Mouse (Mus musculus): ENCODE measurements around the gene Zfp593.
A peak's percentile ranks its signal among the peaks of the same experiment; 100 is the strongest.
"Not testable (repeated sequence)": the region's sequence is repeated elsewhere in the genome, so short reads cannot be mapped to it uniquely, and the experiment has no call there.

Gene Zfp593

GRCm38 (mm10) chr4:134245148-134245843 lies at the start of gene Zfp593:
TSS of gene Zfp593 (minus strand) at chr4:134245592.
- DNase-seq (ENCODE audit: low spot score), result peak; percentile 96

DNA sequence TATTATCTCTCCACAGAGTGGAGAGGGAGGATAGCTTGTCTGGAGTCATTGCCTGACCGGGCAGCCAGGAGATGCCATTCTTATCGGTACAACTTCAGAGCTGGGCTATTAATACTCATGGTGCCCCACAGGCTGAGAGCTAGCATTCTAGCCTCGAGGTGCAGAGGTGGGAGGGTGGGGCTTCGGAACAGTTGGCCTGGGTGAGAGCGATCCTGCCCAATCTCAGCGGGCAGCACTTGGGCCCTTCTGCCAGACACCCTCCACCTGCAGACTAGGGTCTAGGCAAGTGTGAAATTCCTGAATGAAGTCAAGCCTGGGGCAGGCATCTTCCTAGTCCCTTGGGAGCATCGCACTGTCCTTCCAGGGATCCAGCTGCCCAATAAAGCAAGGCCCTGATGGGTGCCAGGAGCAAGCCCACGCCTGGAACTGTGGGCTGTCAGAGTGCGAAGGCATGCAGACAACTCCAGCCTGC lies 48.3 kb upstream of the Zfp593 start:
- no peak for DNase-seq (ENCODE audit: low spot score)

GRCm38 (mm10) chr4:134293061-134293691 lies 47.8 kb upstream of the Zfp593 start:
- no peak for DNase-seq (ENCODE audit: low spot score)

GRCm38 (mm10) chr4:134292067-134292466 lies 46.7 kb upstream of the Zfp593 start:
- peak; percentile 72 for DNase-seq (ENCODE audit: low spot score)

- DNase-seq (ENCODE audit: low spot score), result no peak
Observed at GRCm38 (mm10) chr4:134288397-134289256, 43.2 kb upstream of the Zfp593 start.

GRCm38 (mm10) chr4:134287575-134288025 lies 42.2 kb upstream of the Zfp593 start, which contains the start of gene Pdik1l:
TSS of gene Pdik1l (minus strand) at chr4:134287895.
- peak; percentile 80 for DNase-seq (ENCODE audit: low spot score)

GRCm38 (mm10) chr4:134287168-134287564 lies 41.8 kb upstream of the Zfp593 start:
- peak; percentile 95 for DNase-seq (ENCODE audit: low spot score)

DNA sequence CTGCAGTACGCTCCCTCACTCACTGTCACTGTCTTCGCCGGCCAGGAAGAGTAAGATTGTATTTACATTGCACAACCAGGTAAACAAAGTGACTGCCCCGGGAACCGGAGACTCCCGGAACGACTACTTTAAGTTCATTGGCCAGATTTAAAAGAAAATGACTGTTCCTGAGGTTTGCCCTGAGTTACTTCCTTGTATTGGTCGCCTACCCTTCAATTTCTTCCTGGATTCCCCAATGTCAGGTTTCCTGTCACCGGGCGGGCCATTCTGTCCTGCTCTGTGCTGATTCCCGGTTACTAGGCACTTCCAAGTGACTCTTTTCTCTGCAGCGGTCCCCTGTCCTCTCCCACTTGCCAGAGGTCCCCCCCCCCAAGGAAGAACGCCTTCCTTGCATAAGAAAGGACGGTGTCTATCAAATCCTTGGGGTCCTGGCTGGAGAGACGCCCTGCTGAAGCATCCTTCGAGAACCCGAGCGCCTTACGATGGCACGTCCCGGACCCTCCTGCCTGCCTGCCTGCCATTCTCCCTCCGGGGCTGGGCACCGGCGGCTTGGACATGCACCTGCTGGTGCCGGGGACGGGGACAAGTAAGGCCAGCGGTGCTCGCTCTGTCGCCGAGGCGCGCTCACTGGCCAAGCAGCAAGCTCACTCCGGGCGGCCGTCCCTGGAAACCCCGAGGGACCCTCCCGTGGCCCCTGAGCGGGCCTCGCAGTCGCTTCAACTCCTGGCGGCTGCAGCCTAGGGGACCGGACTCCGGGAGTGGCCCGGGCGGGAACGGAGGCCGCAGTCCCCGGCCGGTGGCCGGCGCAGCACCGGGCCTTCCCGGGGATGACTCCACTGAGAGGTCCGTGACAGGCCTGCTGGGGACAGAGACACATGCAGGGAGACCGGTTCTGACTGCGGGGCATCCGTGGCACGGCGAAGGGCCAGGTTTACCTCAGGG lies 41.1 kb upstream of the Zfp593 start:
- DNase-seq (ENCODE audit: low spot score), result peak; percentile 39

DNA sequence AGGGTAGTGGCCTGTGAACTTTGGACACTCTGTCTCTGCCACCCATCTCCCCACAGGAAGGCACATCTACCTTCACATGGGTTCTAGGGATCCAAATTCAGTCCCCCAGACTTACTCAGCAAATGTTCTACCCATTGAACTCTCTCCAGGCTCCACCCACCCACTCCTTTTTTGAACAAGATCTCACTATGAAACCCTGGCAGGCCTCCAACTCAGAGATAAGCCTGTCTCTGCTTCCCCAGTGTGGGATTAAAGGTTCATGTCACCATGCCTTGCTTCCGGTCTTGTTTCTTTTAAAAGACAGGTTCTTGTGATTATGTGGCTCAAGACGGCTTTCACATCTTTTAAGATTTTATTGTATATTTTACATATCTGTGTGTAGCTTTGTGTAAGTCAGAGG lies 39.5 kb upstream of the Zfp593 start:
- DNase-seq (ENCODE audit: low spot score), result no peak

DNA sequence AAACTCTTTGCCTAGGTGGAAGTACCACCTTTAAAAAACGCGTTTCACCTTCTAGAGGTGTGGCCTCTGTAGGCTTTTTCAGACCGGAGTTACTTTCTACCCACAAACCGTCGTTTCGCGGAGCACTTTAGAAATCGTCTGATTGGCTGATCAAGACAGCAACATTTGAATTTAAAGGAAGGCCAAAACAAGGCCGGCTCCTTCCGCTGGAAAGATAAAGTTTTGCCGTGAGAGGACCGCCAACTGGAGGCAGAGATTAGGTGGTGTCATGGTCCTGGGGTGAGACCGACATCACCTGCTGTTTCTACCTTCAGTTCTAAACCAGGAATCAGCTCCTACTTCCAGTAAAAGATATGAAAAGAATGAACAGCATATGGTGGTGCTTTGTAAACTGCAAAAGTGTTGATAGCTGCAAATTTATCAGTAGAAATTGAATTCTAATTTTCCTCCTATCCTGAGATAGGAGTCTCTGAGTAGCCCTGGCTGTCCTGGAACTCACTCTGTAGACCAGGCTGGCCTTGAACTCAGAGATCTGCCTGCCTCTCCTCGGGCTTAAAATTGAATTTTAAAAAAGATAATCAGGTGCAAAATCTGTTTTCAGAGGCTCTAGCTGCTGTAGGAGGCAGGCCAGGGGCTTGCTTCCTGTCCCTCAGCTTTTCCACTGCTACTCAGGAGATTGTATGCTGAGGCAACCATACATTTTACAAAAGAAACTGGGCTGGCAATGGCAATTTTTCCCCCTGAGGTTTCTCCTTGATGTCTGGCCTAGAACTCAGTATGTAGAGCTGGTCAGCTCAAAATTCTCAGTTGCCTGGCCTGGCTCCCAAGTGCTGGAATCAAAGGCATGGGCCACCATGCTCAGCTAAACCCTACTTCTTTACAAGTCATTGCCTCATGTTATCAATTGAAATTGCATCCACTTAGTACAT lies 28.3 kb upstream of the Zfp593 start:
- DNase-seq (ENCODE audit: low spot score), result peak; percentile 48

- no peak for DNase-seq (ENCODE audit: low spot score)
Observed at GRCm38 (mm10) chr4:134272731-134273416, 27.5 kb upstream of the Zfp593 start.

- DNase-seq (ENCODE audit: low spot score), result no peak
Observed at GRCm38 (mm10) chr4:134271979-134272378, 26.6 kb upstream of the Zfp593 start.

GRCm38 (mm10) chr4:134269622-134270021 lies 24.2 kb upstream of the Zfp593 start:
- not testable (repeated sequence) for DNase-seq (ENCODE audit: low spot score)

- DNase-seq (ENCODE audit: low spot score), result no peak
Observed at GRCm38 (mm10) chr4:134268102-134268655, 22.8 kb upstream of the Zfp593 start.

DNA sequence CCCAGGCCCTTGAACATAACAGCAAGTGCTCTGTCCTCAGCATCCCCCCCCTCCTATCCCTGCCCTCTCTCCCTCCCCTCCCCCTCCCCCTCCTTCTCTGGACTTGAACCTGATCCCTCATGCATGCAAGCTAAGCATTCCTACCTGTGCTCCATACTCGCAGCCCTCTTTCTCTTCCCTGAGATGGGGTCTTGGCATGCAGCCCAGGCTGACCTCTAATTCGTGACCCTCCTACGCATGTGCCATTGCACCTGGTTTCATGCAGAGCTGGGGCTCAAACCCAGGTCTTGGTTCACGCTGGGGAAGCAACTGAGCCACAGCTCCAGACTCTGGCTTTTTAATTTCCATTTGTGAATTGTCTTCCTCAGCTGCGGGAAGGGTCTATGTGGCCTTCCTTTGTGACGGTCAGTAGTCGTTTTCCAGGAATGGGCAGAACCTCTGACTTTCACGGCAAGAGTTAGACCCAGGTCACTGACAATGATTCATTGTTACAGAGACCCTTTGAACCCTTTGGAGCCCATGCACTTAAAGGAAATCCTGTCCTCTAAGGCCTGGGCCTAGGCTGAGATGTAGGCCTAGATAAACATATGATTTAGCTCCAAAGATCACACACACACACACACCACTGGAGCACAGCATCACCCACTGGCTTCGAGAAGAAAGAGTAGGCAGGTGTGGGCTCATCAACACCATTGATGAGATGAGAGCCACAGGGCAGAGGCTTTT lies 20.6 kb upstream of the Zfp593 start:
- DNase-seq (ENCODE audit: low spot score), result no peak

DNA sequence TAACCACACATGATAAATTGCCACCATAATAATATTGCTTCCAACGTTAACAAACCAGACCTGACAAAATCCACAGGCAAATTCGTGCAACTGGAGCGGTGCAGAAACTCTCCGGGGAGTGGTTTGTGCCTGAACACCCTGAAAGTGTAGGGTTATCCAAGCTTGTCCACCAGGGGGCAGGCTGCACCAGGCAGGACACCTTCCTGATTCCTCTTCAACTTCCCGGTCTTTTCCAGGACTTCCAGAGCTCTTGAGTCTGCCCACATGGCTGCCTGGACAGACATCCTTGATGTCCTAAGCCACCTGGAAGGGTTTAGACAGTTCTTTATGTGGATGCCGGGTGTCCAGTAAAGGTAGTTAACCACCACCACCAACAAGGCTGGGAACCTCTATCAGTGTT lies 17.8 kb upstream of the Zfp593 start:
- peak; percentile 77 for DNase-seq (ENCODE audit: low spot score)

DNA sequence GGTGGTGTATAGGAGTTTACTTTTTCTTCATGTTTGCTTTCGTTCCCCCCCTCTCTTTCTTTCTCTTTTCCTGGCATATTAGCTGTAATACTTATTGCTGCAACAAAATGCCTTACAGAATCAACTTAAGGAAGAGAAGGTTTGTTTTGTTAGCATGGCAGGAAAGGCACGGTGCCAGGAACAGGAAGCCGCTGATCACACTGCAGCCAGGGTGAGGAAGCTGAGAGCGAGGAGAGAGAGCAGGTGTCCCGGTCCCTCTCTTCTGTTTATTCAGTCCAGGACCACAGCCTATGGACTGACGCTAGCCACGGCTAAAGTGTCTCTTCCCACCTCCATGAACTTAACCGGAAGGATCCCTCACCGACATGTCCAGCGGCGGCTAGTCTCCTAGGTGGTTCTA lies 13.0 kb upstream of the Zfp593 start:
- DNase-seq (ENCODE audit: low spot score), result no peak

DNA sequence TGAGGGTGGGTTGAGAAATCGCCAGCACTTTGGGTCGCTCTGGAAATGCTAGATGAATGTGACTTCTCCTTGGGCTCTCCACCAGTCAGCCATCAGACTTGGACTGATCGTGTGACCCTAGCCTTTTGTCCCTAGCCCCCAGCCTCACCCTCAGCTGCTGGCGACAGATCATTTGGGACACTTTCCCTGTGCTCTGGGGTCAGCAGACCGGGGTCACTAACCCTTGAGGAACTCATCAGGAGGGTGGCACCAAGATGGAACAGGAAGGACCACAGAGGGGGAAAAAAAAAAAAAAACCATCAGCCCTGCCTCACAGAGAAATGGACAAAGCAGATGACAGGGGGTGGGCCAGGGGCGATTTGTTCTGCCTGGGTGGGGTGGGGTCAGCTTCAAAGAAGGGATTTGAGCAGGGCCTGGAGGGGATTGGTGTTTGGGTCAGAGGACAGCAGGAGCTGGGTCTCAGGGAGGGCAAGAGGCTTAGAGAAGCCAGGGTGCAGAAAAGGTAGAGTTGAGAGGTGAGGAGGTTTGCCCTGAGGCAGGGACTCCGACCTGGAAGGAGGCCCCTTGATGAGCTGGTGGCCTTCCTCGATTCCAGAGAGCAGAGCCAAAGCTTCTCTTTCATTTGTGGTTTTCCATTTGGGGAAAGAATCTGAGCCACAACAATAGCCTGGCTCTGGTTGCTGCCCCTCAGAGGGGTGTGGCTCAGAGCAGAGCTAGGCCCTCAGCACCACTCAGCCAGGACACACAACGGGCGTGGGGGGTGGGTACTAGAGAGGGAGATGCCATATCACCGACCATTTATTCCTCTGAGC lies 12.0 kb upstream of the Zfp593 start:
- DNase-seq (ENCODE audit: low spot score), result no peak
